Mouse (Mus musculus) C2C12 (cell line): ENCODE results near the gene Sgsh. TPM values are rescaled to one million over a fixed set of nuclear protein-coding genes. Genes with fewer than 3 reads are reported as not detected.
A peak's percentile ranks its signal among the peaks of the same experiment; 100 is the strongest.

Experiments used
- H3K27me3 ChIP-seq: one replicate; pipeline ENCODE4 v1.6.1; 2011; ENCODE audit not compliant: control insufficient read depth, insufficient read depth, insufficient read length
- H3K36me3 ChIP-seq: one replicate; pipeline ENCODE4 v1.6.1; 2011; ENCODE audit not compliant: control insufficient read depth, insufficient read depth
- H3K4me3 ChIP-seq: one replicate; pipeline ENCODE4 v1.5.1; 2011; ENCODE audit warnings: mild to moderate bottlenecking, control low read depth; ENCODE audit not compliant: poor library complexity, insufficient read depth, severe bottlenecking
- H3K79me2 ChIP-seq: one replicate; pipeline ENCODE4 v1.6.1; 2011; ENCODE audit not compliant: control insufficient read depth, insufficient read depth
- H3K79me3 ChIP-seq: one replicate; pipeline ENCODE4 v1.6.1; 2011; ENCODE audit warnings: low read depth, control low read depth
- H3ac ChIP-seq: one replicate; pipeline ENCODE3; 2011; ENCODE audit warnings: low read depth; ENCODE audit not compliant: control insufficient read depth, insufficient read length
- CEBPB ChIP-seq: IDR thresholded peaks from one replicate; pipeline ENCODE4 v1.6.1; 2011; ENCODE audit warnings: low read depth, mild to moderate bottlenecking, control low read depth, moderate library complexity
- CTCF ChIP-seq: IDR thresholded peaks from one replicate; pipeline ENCODE4 v1.5.1; 2011; ENCODE audit not compliant: control insufficient read depth, insufficient read depth, insufficient read length
- FOSL1 ChIP-seq: IDR thresholded peaks from one replicate; pipeline ENCODE4 v1.8.0; 2011; ENCODE audit warnings: mild to moderate bottlenecking, low read length; ENCODE audit not compliant: poor library complexity, insufficient read depth, severe bottlenecking
- MAX ChIP-seq: IDR thresholded peaks from one replicate; pipeline ENCODE4 v1.6.1; 2011; ENCODE audit warnings: mild to moderate bottlenecking, control low read depth
- MYOD1 ChIP-seq: IDR thresholded peaks from one replicate; pipeline ENCODE4 v1.6.1; 2011; ENCODE audit warnings: low read depth; ENCODE audit not compliant: control insufficient read depth, insufficient read length
- MYOG ChIP-seq: IDR thresholded peaks from one replicate; pipeline ENCODE4 v1.6.1; 2011; ENCODE audit not compliant: control insufficient read depth, insufficient read length; ENCODE audit errors: extremely low read depth
- USF1 ChIP-seq: IDR thresholded peaks from one replicate; pipeline ENCODE4 v1.6.1; 2011; ENCODE audit warnings: low read depth, mild to moderate bottlenecking, control low read depth, moderate library complexity
- polyA plus RNA-seq: library from polyadenylated mRNA; unstranded; fragments of >200 nt; fragmentation: generic; extraction: Trizol; gene quantifications from one replicate; pipeline ENCODE4 v1.2.1, GENCODE M21; 2012; ENCODE audit warnings: missing spikeins

The Sgsh gene
- polyA plus RNA-seq, 1 experiment = 2.3 TPM

GRCm38 (mm10) chr11:119394210-119394609 is 38.9 kb upstream of the Sgsh start:
- H3K79me2 ChIP-seq = peaks cover 47% of the 10 kb centered on the region
- no peaks in the 10 kb centered on the region for H3K27me3 ChIP-seq
- peaks cover 18% of the 10 kb centered on the region for H3K36me3 ChIP-seq
- no peak overlapping the region for H3ac ChIP-seq
- H3K4me3 ChIP-seq = no peak overlapping the region
- H3K79me3 ChIP-seq = peaks cover 20% of the 10 kb centered on the region
- no peak for TF ChIP-seq FOSL1
- TF ChIP-seq USF1 = no peak
- TF ChIP-seq CEBPB = no peak
- TF ChIP-seq MAX = no peak
- no peak for TF ChIP-seq CTCF
- no peak for TF ChIP-seq MYOG
- no peak for TF ChIP-seq MYOD1

GRCm38 (mm10) chr11:119393483-119393804 is 38.1 kb upstream of the Sgsh start:
- Histone ChIP-seq H3K36me3 (peaks cover 18% of the 10 kb centered on the region), H3K79me3 (peaks cover 20% of the 10 kb centered on the region), H3ac (peak overlapping the region; percentile 81), H3K79me2 (peaks cover 40% of the 10 kb centered on the region), H3K4me3 (peak overlapping the region; percentile 53), H3K27me3 (no peaks in the 10 kb centered on the region)
- TF ChIP-seq FOSL1 (no peak), CTCF (no peak), MAX (no peak), MYOD1 (no peak), MYOG (no peak), CEBPB (no peak), USF1 (no peak)

GRCm38 (mm10) chr11:119392800-119393482 is 37.6 kb upstream of the Sgsh start, which contains the start of gene Rnf213:
Gene Rnf213 (plus strand): TSS chr11:119393100.
- peaks cover 17% of the 10 kb centered on the region for H3K79me3 ChIP-seq
- no peaks in the 10 kb centered on the region for H3K27me3 ChIP-seq
- TF ChIP-seq MAX = peak; percentile 76
- TF ChIP-seq USF1 = peak; percentile 98
- TF ChIP-seq CEBPB = no peak
- peak within 1 kb of the TSS; percentile 81 for H3ac ChIP-seq
- H3K4me3 ChIP-seq = peak within 1 kb of the TSS; percentile 53
- peaks cover 40% of the 10 kb centered on the region for H3K79me2 ChIP-seq
- H3K36me3 ChIP-seq = peaks cover 18% of the 10 kb centered on the region

- no peaks in the 10 kb centered on the region for H3K27me3 ChIP-seq
- H3K36me3 ChIP-seq = peaks cover 18% of the 10 kb centered on the region
- peaks cover 39% of the 10 kb centered on the region for H3K79me2 ChIP-seq
- H3K4me3 ChIP-seq = peak overlapping the region; percentile 53
- TF ChIP-seq MYOD1 = no peak
- no peak for TF ChIP-seq USF1
- no peak for TF ChIP-seq MYOG
- H3ac ChIP-seq = no peak overlapping the region
- H3K79me3 ChIP-seq = peaks cover 17% of the 10 kb centered on the region
Measured at GRCm38 (mm10) chr11:119392001-119392614, 36.8 kb upstream of the Sgsh start.

GRCm38 (mm10) chr11:119391386-119392000 is 36.2 kb upstream of the Sgsh start:
- Histone ChIP-seq H3K36me3 (peaks cover 14% of the 10 kb centered on the region), H3ac (no peak overlapping the region), H3K4me3 (peak overlapping the region; percentile 51), H3K27me3 (no peaks in the 10 kb centered on the region), H3K79me3 (peaks cover 17% of the 10 kb centered on the region), H3K79me2 (peaks cover 32% of the 10 kb centered on the region)
- TF ChIP-seq MAX = no peak
- TF ChIP-seq CTCF = no peak
- no peak for TF ChIP-seq MYOD1
- no peak for TF ChIP-seq CEBPB
- no peak for TF ChIP-seq USF1
- TF ChIP-seq MYOG = no peak
- TF ChIP-seq FOSL1 = no peak

- Histone ChIP-seq H3K27me3 (no peaks in the 10 kb centered on the region), H3K36me3 (peaks cover 4% of the 10 kb centered on the region), H3K79me3 (peaks cover 17% of the 10 kb centered on the region)
Measured at GRCm38 (mm10) chr11:119390271-119391231, 35.2 kb upstream of the Sgsh start.

More at GRCm38 (mm10) chr11:119390271-119391231, 35.2 kb upstream of the Sgsh start:
- peak overlapping the region; percentile 51 for H3K4me3 ChIP-seq
- peaks cover 25% of the 10 kb centered on the region for H3K79me2 ChIP-seq
- TF ChIP-seq CTCF (no peak), USF1 (no peak)
- H3ac ChIP-seq = peak overlapping the region; percentile 84
